Mouse (Mus musculus) hindbrain, embryonic 14.5 days (tissue): Measurements from ENCODE around the gene Rps6ka2. TPM values are rescaled to one million over a fixed set of nuclear protein-coding genes. Genes with fewer than 3 reads are reported as not detected.

Experiments used
- ATAC-seq: fragments of 200-750 bp; cut with Nextera tagmentation; 2 replicates; pipeline ENCODE4 v1.8.0; 2017; ENCODE audit warnings: moderate number of reproducible peaks, mild to moderate bottlenecking, moderate TSS enrichment, moderate library complexity; ENCODE audit not compliant: low FRiP score
- DNase-seq: peaks from one replicate; pipeline ENCODE4 v3.0.0-alpha.2; 2015; ENCODE audit warnings: low spot score
- H3K27ac ChIP-seq: fragments of 300-500 bp; sonication (generic); 2 replicates; pipeline ENCODE4 v1.5.1; 2014; ENCODE audit warnings: mild to moderate bottlenecking, moderate library complexity
- H3K27me3 ChIP-seq: fragments of 300-500 bp; sonication (generic); 2 replicates; pipeline ENCODE4 v1.6.1; 2014; ENCODE audit warnings: mild to moderate bottlenecking, low read length, mixed read lengths; ENCODE audit not compliant: control insufficient read depth, insufficient read depth
- H3K36me3 ChIP-seq: fragments of 300-500 bp; sonication (generic); replicated peaks from 2 replicates; pipeline ENCODE4 v1.6.1; 2014; ENCODE audit not compliant: control insufficient read depth, insufficient read depth
- H3K4me1 ChIP-seq: fragments of 300-500 bp; sonication (generic); replicated peaks from 2 replicates; pipeline ENCODE4 v1.6.1; 2014; ENCODE audit warnings: antibody characterized with exemption, low read length, mixed read lengths; ENCODE audit not compliant: control insufficient read depth, insufficient read depth
- H3K4me2 ChIP-seq: fragments of 300-500 bp; sonication (generic); replicated peaks from 2 replicates; pipeline ENCODE4 v1.6.1; 2014; ENCODE audit warnings: mild to moderate bottlenecking, moderate library complexity
- H3K4me3 ChIP-seq: fragments of 300-500 bp; sonication (generic); replicated peaks from 2 replicates; pipeline ENCODE4 v1.5.1; 2014; ENCODE audit warnings: mild to moderate bottlenecking, low read length
- H3K9ac ChIP-seq: fragments of 300-500 bp; sonication (generic); 2 replicates; pipeline ENCODE4 v1.6.1; 2014
- H3K9me3 ChIP-seq: fragments of 300-500 bp; sonication (generic); 2 replicates; pipeline ENCODE4 v1.6.1; 2016; ENCODE audit warnings: low read length; ENCODE audit not compliant: control insufficient read depth
- WGBS: fragments of 180-500 bp; shearing (Covaris S2); extraction: QIAGEN DNeasy Blood & Tissue Kit; methylation state at CpG from one replicate; pipeline ENCODE4 v1.1.7; 2014; 5-methylcytosine and 5-hydroxymethylcytosine counted together
- polyA plus RNA-seq: library from polyadenylated mRNA; unstranded; fragments of >200 nt; fragmentation: Nextera tagmentation; extraction: Ambion mirVana; gene quantifications from 2 replicates; pipeline ENCODE4 v1.2.1, GENCODE M21; 2014

Rps6ka2 gene
- polyA plus RNA-seq, 1 experiment from 2014 or later, result 24.4 TPM

- DNase-seq, result no peak
- Histone ChIP-seq H3K27ac (no peak overlapping the region), H3K27me3 (no peaks in the 10 kb centered on the region), H3K4me1 (0 out of 2 replicates have a peak, but pooled peaks cover 3% of the 10 kb centered on the region), H3K4me2 (no peak overlapping the region), H3K9ac (no peak overlapping the region), H3K9me3 (no peaks in the 10 kb centered on the region), H3K4me3 (no peak overlapping the region), H3K36me3 (no peaks in the 10 kb centered on the region)
- WGBS, result 74% methylated on average over 7 of the region's 7 CpGs
- ATAC-seq, result no peak
Measured at GRCm38 (mm10) chr17:7232400-7232799, 62.5 kb downstream of the Rps6ka2 start.

DNA sequence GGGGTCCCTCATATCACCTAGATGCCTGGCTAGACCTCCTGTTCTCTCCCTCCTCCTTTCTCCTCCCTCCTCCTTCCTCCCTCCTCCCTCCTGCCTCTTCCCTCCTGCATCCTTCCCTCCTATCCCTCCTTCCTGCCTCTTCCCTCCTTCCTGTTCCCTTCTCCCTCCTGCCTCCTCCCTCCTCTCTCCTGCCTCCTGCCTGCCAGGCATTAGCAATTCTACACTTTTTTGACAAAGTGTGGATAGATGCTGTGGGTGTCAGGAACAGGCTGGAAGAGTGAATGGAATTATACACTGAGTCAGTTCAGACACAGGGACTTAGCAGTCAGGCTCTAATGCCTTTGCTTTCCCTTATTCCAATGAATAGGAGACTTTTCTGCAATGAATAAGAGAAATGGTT, 63.3 kb downstream of the Rps6ka2 start:
- Histone ChIP-seq H3K27me3 (no peaks in the 10 kb centered on the region), H3K36me3 (no peaks in the 10 kb centered on the region; the same call in 1 of the 2 replicates), H3K4me1 (no peaks in the 10 kb centered on the region), H3K9ac (no peak overlapping the region), H3K4me3 (no peak overlapping the region), H3K4me2 (no peak overlapping the region), H3K9me3 (no peaks in the 10 kb centered on the region), H3K27ac (no peak overlapping the region)
- ATAC-seq (no peak), DNase-seq (no peak)

GRCm38 (mm10) chr17:7237706-7238105, 67.8 kb downstream of the Rps6ka2 start:
- H3K9ac ChIP-seq, result no peak overlapping the region
- ATAC-seq, result no peak
- no peaks in the 10 kb centered on the region for H3K27me3 ChIP-seq
- 83% methylated on average over 9 of the region's 9 CpGs for WGBS
- no peaks in the 10 kb centered on the region for H3K9me3 ChIP-seq
- no peak overlapping the region for H3K27ac ChIP-seq
- no peak for DNase-seq
- no peaks in the 10 kb centered on the region; the same call in 1 of the 2 replicates for H3K36me3 ChIP-seq
- H3K4me3 ChIP-seq, result no peak overlapping the region
- no peaks in the 10 kb centered on the region for H3K4me1 ChIP-seq
- no peak overlapping the region for H3K4me2 ChIP-seq

DNA sequence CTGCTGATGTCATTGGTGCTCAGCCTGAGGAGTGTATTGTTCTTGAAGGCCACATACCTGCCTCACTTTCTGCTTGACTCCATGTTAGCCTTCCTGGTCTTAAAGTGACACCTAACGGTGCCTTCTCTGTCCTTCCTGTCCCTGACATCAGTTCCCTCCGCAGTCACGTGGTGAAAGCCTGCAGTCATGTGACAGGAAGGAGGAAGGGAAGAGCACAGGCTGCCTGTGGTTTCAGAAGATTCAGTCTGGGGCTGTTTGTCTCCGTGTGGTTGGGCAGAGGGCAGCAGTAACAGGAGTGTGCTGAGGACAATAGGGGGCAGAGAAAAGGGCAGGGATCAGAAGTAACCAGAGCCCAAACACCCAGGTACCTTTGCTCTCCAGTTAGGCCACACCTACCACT, 68.9 kb downstream of the Rps6ka2 start:
- H3K4me1 ChIP-seq, result no peaks in the 10 kb centered on the region
- no peaks in the 10 kb centered on the region; the same call in 1 of the 2 replicates for H3K36me3 ChIP-seq
- DNase-seq (no peak), ATAC-seq (no peak)
- H3K4me2 ChIP-seq, result no peak overlapping the region
- H3K9ac ChIP-seq, result no peak overlapping the region
- H3K4me3 ChIP-seq, result no peak overlapping the region
- 82% methylated on average over 4 of the region's 4 CpGs for WGBS
- H3K27ac ChIP-seq, result no peak overlapping the region
- no peaks in the 10 kb centered on the region for H3K27me3 ChIP-seq
- no peaks in the 10 kb centered on the region for H3K9me3 ChIP-seq

DNA sequence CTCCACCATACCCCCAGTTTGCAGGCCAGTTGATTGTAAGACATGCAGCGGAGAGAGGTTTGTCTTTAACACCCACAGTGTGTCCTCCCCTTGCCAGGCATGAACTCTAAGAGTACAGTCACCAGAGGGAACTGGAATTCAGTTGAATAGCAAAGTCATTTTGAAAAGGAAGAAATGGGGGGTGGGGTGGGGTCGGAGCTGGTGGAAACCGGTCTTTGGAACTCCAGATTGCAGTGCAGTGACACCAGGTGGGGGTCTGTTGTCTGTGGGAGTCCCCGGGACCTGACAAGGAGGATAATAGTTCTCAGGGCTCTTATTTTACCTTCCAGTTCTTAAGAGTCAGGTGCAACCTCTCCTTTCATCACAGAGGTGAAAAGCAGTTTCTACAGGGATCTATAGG, 70.6 kb downstream of the Rps6ka2 start:
- Histone ChIP-seq H3K4me2 (no peak overlapping the region), H3K27ac (no peak overlapping the region), H3K27me3 (no peaks in the 10 kb centered on the region), H3K4me1 (no peaks in the 10 kb centered on the region), H3K9ac (no peak overlapping the region), H3K4me3 (no peak overlapping the region), H3K36me3 (no peaks in the 10 kb centered on the region; the same call in 1 of the 2 replicates), H3K9me3 (no peaks in the 10 kb centered on the region)
- 88% methylated on average over 4 of the region's 4 CpGs for WGBS
- ATAC-seq (no peak), DNase-seq (no peak)

DNA sequence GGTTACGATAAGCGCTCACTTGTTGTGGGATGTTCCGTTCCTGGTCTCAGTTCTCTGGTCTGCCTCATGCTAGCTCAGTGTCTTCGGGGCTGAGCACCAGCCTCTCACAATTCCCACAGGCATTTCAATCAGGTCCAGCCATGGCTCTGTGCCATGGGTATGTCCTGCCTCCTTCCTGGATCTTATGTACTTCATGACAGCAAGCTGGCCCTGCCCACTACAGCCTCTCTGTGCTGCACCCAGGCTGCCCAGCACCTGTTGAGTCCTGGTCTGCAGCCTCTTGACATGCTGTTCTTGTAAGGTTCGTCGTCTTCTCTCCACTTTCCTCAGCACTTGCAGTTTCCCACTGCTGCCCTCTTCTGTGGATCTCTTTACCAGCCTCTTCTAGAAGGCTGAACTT, 75.2 kb downstream of the Rps6ka2 start:
- WGBS, result 92% methylated on average over 6 of the region's 6 CpGs
- ATAC-seq, result no peak
- no peaks in the 10 kb centered on the region for H3K9me3 ChIP-seq

DNA sequence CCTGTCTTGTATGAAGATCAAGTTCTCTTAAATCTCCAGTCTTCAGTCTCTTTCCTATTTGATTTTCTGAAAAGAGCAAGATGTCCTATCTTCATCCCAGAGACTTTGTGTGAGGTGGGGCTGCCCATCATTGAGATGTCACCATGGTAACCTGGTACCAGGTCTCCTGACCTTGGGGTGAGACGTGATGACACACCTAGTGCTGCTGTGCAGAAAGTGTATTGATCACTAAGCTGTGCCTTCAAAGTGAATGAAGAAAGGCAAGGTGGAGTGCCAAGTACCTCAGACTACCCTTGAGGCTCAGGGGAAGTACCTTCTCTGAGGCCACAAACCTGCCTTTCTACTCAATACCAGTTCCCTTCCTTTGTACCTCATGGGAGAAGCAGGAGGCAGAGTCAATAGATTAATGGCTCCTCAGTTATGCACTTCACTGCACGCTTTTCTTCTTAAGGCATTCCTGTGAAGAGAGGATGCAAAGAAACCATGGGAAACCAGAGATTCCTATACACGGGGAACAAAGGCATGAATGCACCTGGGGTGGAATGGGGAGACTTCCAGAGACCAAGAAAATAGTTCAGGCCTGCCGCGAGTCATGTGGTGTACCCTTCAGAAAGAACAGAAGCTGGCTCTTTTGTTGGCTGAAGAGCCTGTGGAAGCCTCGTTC, 77.1 kb downstream of the Rps6ka2 start:
- Histone ChIP-seq H3K9me3 (no peaks in the 10 kb centered on the region), H3K9ac (no peak overlapping the region), H3K4me2 (no peak overlapping the region), H3K27ac (no peak overlapping the region), H3K4me3 (no peak overlapping the region), H3K4me1 (no peaks in the 10 kb centered on the region), H3K27me3 (no peaks in the 10 kb centered on the region), H3K36me3 (peaks cover 6% of the 10 kb centered on the region; the same call in 1 of the 2 replicates)
- DNase-seq, result no peak
- 36% methylated on average over 6 of the region's 6 CpGs for WGBS
- ATAC-seq, result no peak

More for the DNA sequence above, 75.2 kb downstream of the Rps6ka2 start:
- H3K4me1 ChIP-seq, result no peaks in the 10 kb centered on the region
- H3K4me2 ChIP-seq, result no peak overlapping the region
- no peak overlapping the region for H3K9ac ChIP-seq
- H3K27ac ChIP-seq, result no peak overlapping the region
- H3K4me3 ChIP-seq, result no peak overlapping the region
- no peak for DNase-seq
- H3K36me3 ChIP-seq, result no peaks in the 10 kb centered on the region
- no peaks in the 10 kb centered on the region for H3K27me3 ChIP-seq

GRCm38 (mm10) chr17:7250373-7250772, 80.5 kb downstream of the Rps6ka2 start:
- no peak overlapping the region for H3K4me2 ChIP-seq
- H3K4me3 ChIP-seq, result no peak overlapping the region
- peaks cover 6% of the 10 kb centered on the region; the same call in 1 of the 2 replicates for H3K36me3 ChIP-seq
- DNase-seq, result no peak
- no peak overlapping the region for H3K27ac ChIP-seq
- no peaks in the 10 kb centered on the region for H3K27me3 ChIP-seq
- H3K4me1 ChIP-seq, result no peaks in the 10 kb centered on the region
- H3K9ac ChIP-seq, result no peak overlapping the region
- WGBS, result 76% methylated on average over 4 of the region's 4 CpGs
- 0 out of 2 replicates have a peak, but pooled peaks have one; percentile 14 for ATAC-seq
- no peaks in the 10 kb centered on the region for H3K9me3 ChIP-seq

DNA sequence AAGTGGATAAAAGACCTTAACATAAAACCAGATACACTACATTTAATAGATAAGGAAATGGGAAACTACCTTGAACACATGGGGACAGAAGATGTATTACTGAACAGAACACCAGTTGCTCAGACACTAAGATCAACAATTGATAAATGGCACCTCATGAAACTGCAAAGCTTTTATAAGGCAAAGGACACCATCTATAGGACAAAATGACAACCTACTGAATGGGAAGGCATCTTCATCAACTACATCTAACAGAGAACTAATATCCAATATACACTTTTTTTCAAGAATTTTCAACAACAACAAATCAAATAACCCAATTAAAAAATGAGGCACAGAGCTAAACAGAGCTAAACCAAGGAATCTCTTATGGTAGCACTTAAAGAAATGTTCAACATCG, 87.3 kb downstream of the Rps6ka2 start:
- Histone ChIP-seq H3K4me3 (no peak overlapping the region), H3K27me3 (no peaks in the 10 kb centered on the region), H3K4me2 (no peak overlapping the region), H3K4me1 (no peaks in the 10 kb centered on the region; the same call in 1 of the 2 replicates), H3K9me3 (no peaks in the 10 kb centered on the region), H3K27ac (no peak overlapping the region), H3K36me3 (0 out of 2 replicates have a peak, but pooled peaks cover 7% of the 10 kb centered on the region), H3K9ac (no peak overlapping the region)
- DNase-seq (no peak), ATAC-seq (no peak)
- WGBS, result 92% methylated on average over 1 of the region's 1 CpGs
